Mouse (Mus musculus): Measurements from ENCODE around the gene Slc44a4. TPM values are rescaled to one million over a fixed set of nuclear protein-coding genes. Genes with fewer than 3 reads are reported as not detected.
A peak's percentile ranks its signal among the peaks of the same experiment; 100 is the strongest.
"Not testable (repeated sequence)": the region's sequence is repeated elsewhere in the genome, so short reads cannot be mapped to it uniquely, and the experiment has no call there.

The Slc44a4 gene
- polyA plus RNA-seq, 1 experiment from 2014 or later = not detected

DNA sequence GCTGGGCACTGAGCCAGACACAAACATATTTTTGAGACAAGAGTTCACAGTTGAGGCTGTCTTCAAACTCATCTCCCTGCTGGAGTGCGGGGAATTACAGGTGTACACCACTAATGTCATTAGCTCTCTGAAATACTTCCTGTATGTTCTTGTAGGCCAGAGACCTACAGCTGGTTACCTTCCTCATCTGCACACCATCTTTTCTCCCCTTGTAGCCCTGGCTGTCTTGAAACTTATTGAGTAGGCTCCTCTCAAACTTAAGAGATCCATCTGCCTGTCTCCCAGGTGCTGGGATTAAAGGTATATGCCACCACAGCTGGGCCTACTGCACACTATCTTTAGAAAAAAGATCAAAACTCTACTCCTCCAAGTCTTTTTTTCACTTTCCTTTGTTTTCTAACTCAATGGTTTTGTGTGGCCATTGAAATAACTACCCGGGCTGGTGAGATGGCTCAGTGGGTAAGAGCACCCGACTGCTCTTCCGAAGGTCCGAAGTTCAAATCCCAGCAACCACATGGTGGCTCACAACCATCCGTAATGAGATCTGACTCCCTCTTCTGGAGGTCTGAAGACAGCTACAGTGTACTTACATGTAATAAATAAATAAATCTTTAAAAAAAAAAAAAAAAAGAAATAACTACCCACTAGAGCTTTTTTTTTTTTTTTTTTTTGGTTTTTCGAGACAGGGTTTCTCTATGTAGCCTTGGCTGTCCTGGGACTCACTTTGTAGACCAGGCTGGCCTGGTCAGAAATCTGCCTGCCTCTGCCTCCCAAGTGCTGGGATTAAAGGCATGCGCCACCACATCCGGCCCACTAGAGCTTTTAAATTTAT is 34.7 kb downstream of the Slc44a4 start:
- not testable (repeated sequence) for H3K9ac ChIP-seq (replicated peaks); H3K4me3 ChIP-seq; H3K27ac ChIP-seq (replicated peaks); H3K27me3 ChIP-seq; ATAC-seq (replicated peaks); H3K9me3 ChIP-seq; H3K4me2 ChIP-seq (replicated peaks)
- peaks cover 15% of the 10 kb centered on the region for H3K36me3 ChIP-seq
- peaks cover 20% of the 10 kb centered on the region for H3K4me1 ChIP-seq
- 60% methylated on average over 9 of the region's 9 CpGs for WGBS

DNA sequence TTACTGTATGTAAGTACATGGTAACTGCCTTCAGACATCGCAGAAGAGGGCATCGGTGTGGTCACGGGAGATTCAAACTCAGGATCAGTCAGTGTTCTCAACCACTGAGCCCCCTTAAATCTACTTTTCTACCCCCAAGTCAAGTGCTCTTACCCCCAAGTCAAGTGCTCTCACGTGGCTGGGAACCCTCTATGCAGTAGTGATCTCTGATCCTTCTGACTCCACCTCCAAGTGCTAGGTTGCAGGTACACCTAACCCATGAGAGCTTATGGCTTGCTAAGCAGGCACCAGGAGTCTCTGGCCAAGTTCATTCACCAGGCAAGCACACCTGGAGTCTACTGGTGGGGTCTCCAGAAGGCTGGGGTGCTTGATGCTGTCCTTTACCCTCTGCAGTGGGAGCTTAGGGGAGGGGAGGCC is 35.3 kb downstream of the Slc44a4 start:
- H3K27ac ChIP-seq (replicated peaks) = 0 out of 2 replicates have a peak overlapping the region, but pooled peaks have one; percentile 11
- 0 out of 2 replicates have a peak, but pooled peaks have one; percentile 4 for ATAC-seq (replicated peaks)
- H3K9me3 ChIP-seq = no peaks in the 10 kb centered on the region
- H3K9ac ChIP-seq (replicated peaks) = no peak overlapping the region
- no peaks in the 10 kb centered on the region for H3K27me3 ChIP-seq
- WGBS = 33% methylated on average over 4 of the region's 4 CpGs
- 0 out of 2 replicates have a peak overlapping the region, but pooled peaks have one; percentile 1 for H3K4me3 ChIP-seq
- peaks cover 15% of the 10 kb centered on the region for H3K36me3 ChIP-seq
- peaks cover 20% of the 10 kb centered on the region for H3K4me1 ChIP-seq
- H3K4me2 ChIP-seq (replicated peaks) = no peak overlapping the region

DNA sequence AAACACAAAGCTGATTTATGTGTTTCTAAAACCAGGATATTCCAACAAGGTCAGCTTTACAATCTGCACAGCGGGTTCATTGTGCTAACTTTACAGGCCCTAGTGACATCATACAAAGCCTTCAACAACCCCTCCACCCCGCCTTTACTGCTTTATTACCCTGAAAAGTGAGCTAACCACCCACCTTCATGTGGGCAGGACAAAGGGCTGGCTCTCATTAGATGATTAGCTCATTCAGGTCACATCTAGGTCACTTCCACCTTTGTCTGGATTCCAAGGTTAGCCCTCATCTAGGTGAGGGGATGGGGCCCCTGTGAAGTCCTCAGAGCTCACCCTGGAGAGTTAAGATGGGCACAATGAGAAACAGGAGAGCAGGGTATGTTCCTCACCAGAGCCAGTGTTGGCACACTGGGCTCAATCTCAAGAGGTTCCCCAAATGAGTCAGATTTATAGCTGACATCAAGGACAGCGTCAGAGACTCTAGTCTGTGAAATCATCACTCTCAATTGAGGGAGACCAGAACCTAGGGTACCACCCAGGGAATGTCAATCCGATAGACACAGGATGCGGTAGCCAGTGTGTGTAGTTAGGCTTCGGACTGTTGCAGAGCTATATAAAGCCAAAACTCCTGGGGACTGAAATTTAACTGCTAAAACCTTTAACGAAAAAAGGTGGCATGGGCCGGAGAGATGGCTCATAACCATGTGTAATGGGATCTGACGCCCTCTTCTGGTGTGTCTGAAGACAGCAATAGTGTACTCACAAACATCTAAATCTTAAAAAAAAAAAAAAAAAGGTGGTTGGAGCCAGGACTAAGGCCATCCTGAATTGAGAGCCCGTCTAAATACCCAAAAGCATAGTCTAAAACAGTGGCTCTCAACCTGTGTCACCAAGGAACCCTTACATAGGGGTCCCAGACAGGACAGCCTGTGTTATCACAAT is 36.5 kb downstream of the Slc44a4 start:
- H3K4me2 ChIP-seq (replicated peaks) = peak overlapping the region; percentile 91
- 20% methylated on average over 10 of the region's 10 CpGs for WGBS
- peak overlapping the region; percentile 84 for H3K4me3 ChIP-seq
- peak overlapping the region; percentile 96 for H3K9ac ChIP-seq (replicated peaks)
- peaks cover 20% of the 10 kb centered on the region for H3K4me1 ChIP-seq
- ATAC-seq (replicated peaks) = no peak
- peaks cover 15% of the 10 kb centered on the region for H3K36me3 ChIP-seq
- peak overlapping the region; percentile 89 for H3K27ac ChIP-seq (replicated peaks)
- peaks cover 11% of the 10 kb centered on the region for H3K27me3 ChIP-seq
- no peaks in the 10 kb centered on the region for H3K9me3 ChIP-seq

DNA sequence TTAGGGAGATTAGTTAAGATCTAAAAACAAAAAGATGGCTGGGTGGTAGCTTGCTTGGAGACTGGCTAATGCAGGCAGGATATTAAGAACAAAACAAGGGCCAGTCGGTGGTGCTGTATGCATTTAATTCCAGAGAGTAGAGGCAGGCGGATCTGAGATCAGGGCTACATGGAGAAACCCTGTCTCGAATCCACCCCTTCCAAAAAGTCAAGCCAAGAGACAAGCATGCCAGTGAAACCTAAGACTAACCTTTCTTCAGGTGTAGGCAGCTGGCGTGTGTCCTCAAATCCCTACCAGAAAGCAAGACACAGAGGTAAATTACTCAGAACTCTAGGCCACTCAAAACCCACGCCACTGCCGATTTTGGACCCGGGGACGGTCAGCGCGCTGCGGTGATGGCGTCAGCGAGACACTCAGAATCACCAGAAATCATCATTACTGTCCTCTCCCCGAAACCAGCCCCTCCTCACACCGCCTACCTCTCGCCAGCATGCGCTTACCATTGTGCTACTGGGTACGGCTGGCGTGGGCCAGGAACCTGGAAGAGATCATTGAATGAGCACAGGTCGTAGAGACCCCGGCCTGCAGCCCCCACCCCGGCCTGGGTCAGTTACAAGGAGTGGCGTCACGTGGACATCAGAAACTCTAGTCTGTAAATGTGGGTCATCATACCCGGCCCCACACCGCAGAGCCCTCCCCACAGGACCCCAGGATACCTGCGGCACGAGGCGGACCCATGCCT is 37.5 kb downstream of the Slc44a4 start:
- Histone ChIP-seq H3K36me3 (peaks cover 15% of the 10 kb centered on the region), H3K9me3 (no peaks in the 10 kb centered on the region), H3K27me3 (peaks cover 16% of the 10 kb centered on the region), H3K4me1 (peaks cover 20% of the 10 kb centered on the region), H3K9ac (replicated peaks) (peak overlapping the region; percentile 96), H3K4me2 (replicated peaks) (peak overlapping the region; percentile 91), H3K27ac (replicated peaks) (peak overlapping the region; percentile 89), H3K4me3 (peak overlapping the region; percentile 84)
- under 1% methylated on average over 29 of the region's 29 CpGs for WGBS
- peak; percentile 63 for ATAC-seq (replicated peaks)

DNA sequence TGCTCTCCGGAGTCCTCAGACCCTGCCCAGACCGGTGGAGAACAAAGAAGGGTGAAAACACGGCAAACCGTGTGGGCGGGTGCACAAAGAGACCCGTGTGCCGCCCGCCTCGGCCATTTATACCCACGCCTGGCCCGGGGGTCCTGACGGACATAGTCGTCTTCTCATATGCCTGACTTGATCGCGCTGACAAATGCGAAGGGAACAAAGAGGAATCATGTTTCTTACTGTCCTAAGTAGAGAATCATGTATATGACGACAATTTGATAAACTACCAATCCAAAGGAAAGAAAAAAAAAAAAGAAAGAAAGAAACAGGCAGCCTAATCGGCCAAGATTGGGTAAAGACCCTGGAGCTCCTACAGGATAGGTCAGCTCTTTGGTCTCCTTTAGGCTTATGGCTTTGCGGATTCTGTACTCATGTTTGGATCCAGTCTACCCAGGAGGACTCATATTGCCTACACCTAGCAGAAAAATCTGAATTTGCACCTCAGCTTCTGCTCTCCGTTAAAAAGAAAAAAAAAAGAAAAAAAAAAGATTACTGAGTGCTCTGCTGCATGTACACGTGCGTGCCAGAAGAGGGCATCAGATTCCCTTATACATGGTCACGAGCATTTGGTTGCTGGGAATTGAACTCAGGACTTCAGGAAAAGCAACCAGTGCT is 38.2 kb downstream of the Slc44a4 start:
- H3K9ac ChIP-seq (replicated peaks) = peak overlapping the region; percentile 96
- peaks cover 15% of the 10 kb centered on the region for H3K36me3 ChIP-seq
- peaks cover 20% of the 10 kb centered on the region for H3K4me1 ChIP-seq
- WGBS = 1% methylated on average over 23 of the region's 23 CpGs
- peak overlapping the region; percentile 89 for H3K27ac ChIP-seq (replicated peaks)
- ATAC-seq (replicated peaks) = peak; percentile 83
- H3K9me3 ChIP-seq = no peaks in the 10 kb centered on the region
- peak overlapping the region; percentile 84 for H3K4me3 ChIP-seq
- H3K4me2 ChIP-seq (replicated peaks) = peak overlapping the region; percentile 91
- H3K27me3 ChIP-seq = peaks cover 16% of the 10 kb centered on the region

DNA sequence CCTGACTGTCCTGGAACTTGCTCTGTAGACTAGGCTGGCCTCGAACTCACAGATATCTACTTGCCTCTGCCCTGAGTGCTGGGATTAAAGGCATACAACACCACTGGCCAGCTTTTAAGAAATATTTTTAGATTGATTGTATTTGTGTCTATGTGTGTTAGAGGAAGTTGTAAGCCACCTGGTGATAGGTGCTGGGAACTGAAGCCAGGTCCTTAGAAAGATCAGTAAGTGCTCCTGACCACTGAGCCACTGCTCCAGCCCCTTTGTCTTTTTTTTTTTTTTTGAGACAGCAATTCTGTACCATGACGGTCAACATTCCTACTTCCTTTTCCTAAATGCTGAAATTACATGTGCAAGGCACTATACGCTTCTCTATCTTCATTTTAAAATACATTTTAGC is 39.0 kb downstream of the Slc44a4 start:
- no peak overlapping the region for H3K4me2 ChIP-seq (replicated peaks)
- no peak for ATAC-seq (replicated peaks)
- H3K27ac ChIP-seq (replicated peaks) = peak overlapping the region; percentile 89; the same call in 1 of the 2 replicates
- peaks cover 16% of the 10 kb centered on the region for H3K27me3 ChIP-seq
- no peaks in the 10 kb centered on the region for H3K9me3 ChIP-seq
- H3K9ac ChIP-seq (replicated peaks) = no peak overlapping the region
- H3K36me3 ChIP-seq = peaks cover 15% of the 10 kb centered on the region
- no peak overlapping the region for H3K4me3 ChIP-seq
- H3K4me1 ChIP-seq = peaks cover 20% of the 10 kb centered on the region
- WGBS = 88% methylated on average over 3 of the region's 3 CpGs

DNA sequence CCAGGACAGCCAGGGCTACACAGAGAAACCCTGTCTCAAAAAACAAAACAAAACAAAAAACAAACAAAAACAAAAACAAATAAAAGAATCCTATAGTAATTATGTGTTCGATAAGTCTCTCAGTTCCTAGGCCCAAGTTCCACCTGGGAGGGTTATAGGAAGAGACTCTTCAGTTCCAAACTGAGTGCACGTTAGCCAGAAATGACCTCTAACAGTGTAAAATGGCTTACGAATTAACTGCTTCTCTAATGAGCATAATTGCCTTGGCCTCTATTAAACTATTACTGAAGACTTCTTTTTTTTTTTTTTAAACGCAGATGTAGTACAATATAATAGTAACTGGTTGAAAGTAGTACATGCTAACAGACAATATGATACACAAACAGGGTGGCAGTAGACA is 39.6 kb downstream of the Slc44a4 start:
- Histone ChIP-seq H3K4me3 (no peak overlapping the region), H3K27ac (replicated peaks) (no peak overlapping the region), H3K9ac (replicated peaks) (no peak overlapping the region), H3K9me3 (no peaks in the 10 kb centered on the region), H3K4me1 (peaks cover 20% of the 10 kb centered on the region), H3K27me3 (peaks cover 16% of the 10 kb centered on the region), H3K36me3 (peaks cover 15% of the 10 kb centered on the region), H3K4me2 (replicated peaks) (no peak overlapping the region)
- WGBS = 82% methylated on average over 4 of the region's 4 CpGs
- no peak for ATAC-seq (replicated peaks)

DNA sequence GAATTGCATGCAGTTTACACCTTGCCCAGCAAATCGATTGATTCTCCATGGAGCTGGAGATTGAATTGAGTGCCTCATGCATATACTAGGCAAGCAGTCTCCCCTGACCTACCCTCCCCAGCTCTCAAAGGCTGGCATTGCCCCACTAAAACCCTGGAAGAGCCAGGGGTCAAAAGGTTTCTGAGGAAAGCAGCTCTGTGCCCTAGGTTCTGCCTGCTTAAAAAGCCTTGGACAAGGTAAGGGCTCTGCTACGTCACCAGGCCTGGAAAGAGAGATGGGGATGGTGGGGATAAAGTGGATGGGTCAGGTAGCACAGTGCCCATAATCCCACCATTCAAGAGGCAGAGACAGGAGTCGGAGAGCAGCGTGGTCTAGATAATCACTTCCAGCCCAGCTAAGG is 40.6 kb downstream of the Slc44a4 start:
- Histone ChIP-seq H3K9me3 (no peaks in the 10 kb centered on the region), H3K27ac (replicated peaks) (no peak overlapping the region), H3K27me3 (peaks cover 16% of the 10 kb centered on the region), H3K36me3 (peaks cover 9% of the 10 kb centered on the region), H3K4me1 (peaks cover 21% of the 10 kb centered on the region), H3K4me2 (replicated peaks) (no peak overlapping the region), H3K9ac (replicated peaks) (no peak overlapping the region), H3K4me3 (no peak overlapping the region)
- ATAC-seq (replicated peaks) = no peak
- WGBS = 77% methylated on average over 4 of the region's 4 CpGs

DNA sequence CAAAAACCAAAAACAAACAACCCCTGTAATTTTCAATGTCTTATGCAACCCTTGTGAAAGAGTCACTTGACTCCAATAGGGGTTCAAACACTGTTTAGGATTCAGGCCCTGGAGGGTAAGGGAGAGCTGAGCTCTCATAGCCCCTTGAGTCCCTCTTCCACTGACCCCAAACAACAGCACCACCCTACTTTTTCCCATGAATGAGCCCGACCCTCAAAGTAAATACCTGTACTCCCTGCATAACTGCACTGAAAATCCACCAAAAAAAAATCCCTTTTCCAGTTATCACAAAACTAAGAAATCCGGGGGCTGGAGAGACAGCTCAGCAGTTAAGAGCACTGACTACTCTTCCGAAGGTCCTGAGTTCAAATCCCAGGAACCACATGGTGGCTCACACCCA is 41.6 kb downstream of the Slc44a4 start:
- Histone ChIP-seq H3K27ac (replicated peaks) (no peak overlapping the region), H3K4me2 (replicated peaks) (no peak overlapping the region), H3K9ac (replicated peaks) (no peak overlapping the region), H3K4me3 (no peak overlapping the region), H3K9me3 (no peaks in the 10 kb centered on the region), H3K27me3 (peaks cover 23% of the 10 kb centered on the region), H3K36me3 (no peaks in the 10 kb centered on the region), H3K4me1 (peaks cover 12% of the 10 kb centered on the region)
- ATAC-seq (replicated peaks) = no peak
- 84% methylated on average over 3 of the region's 3 CpGs for WGBS

DNA sequence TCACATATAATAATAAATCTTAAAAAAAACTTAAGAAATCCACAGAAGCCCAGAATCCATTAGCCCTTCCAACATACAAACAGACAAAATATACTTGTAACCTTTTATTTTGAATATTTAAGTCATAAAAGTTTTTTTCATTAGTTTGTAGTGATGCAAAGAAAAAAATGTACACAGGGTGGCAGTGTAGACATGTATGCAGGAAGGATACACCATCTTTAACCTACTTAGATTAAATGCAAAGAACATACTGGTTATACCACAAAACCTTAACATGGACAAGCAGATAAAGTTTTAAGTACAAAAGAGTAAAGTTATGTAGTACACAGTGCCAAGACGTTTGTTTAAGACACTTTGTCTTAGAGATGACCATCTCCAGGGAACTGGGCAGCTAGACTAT is 42.1 kb downstream of the Slc44a4 start:
- 43% methylated on average over 1 of the region's 1 CpGs for WGBS

DNA sequence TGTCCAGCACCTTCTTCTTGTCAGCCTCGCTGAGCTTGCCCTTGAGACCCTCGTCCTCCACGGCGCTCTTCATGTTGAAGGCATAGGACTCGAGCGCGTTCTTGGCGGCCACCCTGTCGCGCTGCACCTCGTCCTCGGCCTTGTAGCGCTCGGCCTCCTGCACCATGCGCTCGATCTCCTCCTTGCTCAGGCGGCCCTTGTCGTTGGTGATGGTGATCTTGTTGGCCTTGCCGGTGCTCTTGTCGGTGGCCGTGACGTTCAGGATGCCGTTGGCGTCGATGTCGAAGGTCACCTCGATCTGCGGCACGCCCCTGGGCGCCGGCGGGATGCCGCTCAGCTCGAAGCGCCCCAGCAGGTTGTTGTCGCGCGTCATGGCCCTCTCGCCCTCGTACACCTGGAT is 43.0 kb downstream of the Slc44a4 start:
- not testable (repeated sequence) for H3K36me3 ChIP-seq

More for the DNA sequence above, 42.1 kb downstream of the Slc44a4 start:
- Histone ChIP-seq H3K36me3 (no peaks in the 10 kb centered on the region), H3K4me3 (no peak overlapping the region), H3K9me3 (no peaks in the 10 kb centered on the region), H3K27me3 (peaks cover 23% of the 10 kb centered on the region), H3K4me2 (replicated peaks) (no peak overlapping the region), H3K27ac (replicated peaks) (no peak overlapping the region), H3K4me1 (peaks cover 7% of the 10 kb centered on the region), H3K9ac (replicated peaks) (no peak overlapping the region)
- ATAC-seq (replicated peaks) = no peak

More for the DNA sequence above, 43.0 kb downstream of the Slc44a4 start:
- not testable (repeated sequence) for H3K4me2 ChIP-seq (replicated peaks); H3K9ac ChIP-seq (replicated peaks); ATAC-seq (replicated peaks); H3K27ac ChIP-seq (replicated peaks); H3K4me3 ChIP-seq; H3K9me3 ChIP-seq; H3K4me1 ChIP-seq
- H3K27me3 ChIP-seq = peaks cover 23% of the 10 kb centered on the region
- WGBS = 19% methylated on average over 36 of the region's 40 CpGs
